Mouse (Mus musculus) kidney, adult 2 months (tissue): ENCODE data around the gene Uck1.

ENCODE experiments used
- CTCF ChIP-seq: fragments of 200-500 bp; conservative IDR thresholded peaks from 2 replicates; pipeline ENCODE4 v1.5.1; 2011; ENCODE audit warnings: low read depth, mild to moderate bottlenecking, control low read depth, low read length, moderate library complexity, mixed read lengths; ENCODE audit not compliant: insufficient read depth, insufficient read length
- POLR2A ChIP-seq: fragments of 200-500 bp; IDR thresholded peaks from one replicate; pipeline ENCODE4 v1.6.1; 2011; ENCODE audit warnings: low read depth, low read length, control low read depth

GRCm38 (mm10) chr2:32289578-32289977 lies 29.6 kb upstream of the Uck1 start:
- TF ChIP-seq CTCF (0 out of 2 replicates have a peak, but pooled peaks have one; percentile 25), POLR2A (no peak)
